8 mouse cellular contexts compared by ENCODE assay signal in the genomic region with DNA sequence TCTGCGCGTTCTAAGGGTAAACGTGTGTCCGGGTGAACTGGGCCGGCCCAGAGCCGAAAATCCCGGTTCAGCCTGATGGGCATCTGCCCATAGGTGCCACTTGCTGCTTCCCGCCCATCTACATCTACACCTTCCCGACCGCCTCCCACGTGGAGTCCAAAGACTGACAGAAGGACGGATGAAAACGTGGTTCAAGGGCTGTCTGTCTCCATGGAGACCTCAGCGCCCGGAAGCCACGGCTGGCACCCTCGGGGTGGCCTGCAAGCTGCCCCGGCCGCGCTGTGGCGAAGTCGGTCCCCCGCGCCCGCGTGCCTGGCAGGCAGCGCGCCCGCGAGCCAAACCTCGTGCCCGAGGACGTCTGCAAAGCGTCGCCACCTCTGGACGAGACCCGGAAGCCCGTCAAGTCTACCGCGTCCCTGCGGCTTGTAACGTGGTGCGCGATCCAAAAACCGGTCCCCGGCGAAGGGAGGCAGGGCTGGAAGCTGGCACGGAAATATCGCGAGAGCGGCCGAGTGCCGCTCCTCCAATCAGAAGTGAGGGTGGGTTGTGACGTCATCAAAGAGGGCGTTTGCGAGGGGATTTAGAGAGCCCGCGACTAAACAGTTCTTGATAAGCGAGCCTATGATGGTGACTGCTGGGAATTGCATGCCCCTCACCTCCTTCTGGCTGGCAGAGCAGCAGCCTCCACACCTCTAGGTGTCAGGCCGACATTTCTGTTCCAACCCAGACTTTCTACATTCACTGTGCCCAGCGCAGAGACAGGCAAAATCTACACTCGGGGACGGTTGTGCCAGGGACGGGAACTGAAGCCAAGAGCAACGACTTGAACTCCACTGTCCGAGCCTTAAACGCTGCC. TPM values are rescaled to one million over a fixed set of nuclear protein-coding genes. Genes with fewer than 3 reads are reported as not detected.
DNase-seq lines count a peak whose midpoint lies in the region; ATAC-seq and TF ChIP-seq lines count a peak whose summit lies in the region.

A gene (minus strand): TSS at position 453 of the 856 bp plus-strand sequence.

- WGBS in forebrain, embryonic 15.5 days = under 1% methylated on average over 67 of the region's 67 CpGs
- under 1% methylated on average over 67 of the region's 67 CpGs for whole genome bisulfite sequencing in lung, adult 2 months

- no peak for TF ChIP-seq CTCF in lung, adult 2 months (IDR thresholded peaks at IDR 0.05; ENCODE audit: insufficient read depth, low read length)

- intact Hi-C loops in heart, postnatal 25 days (cut with DNase I) = no loop called here

- H3K4me1 ChIP-seq in ES-E14 (ENCODE audit: control insufficient read depth in 2 of 2, insufficient read depth in 2 of 2, low read length in 2 of 2, poor library complexity in 1 of 2) = no peaks in the 10 kb centered on the region
- H3K4me1 ChIP-seq in forebrain, embryonic 15.5 days = peaks cover 18% of the 10 kb centered on the region
- H3K4me1 ChIP-seq in lung, adult 2 months (ENCODE audit: control insufficient read depth, insufficient read depth, low read length) = no peaks in the 10 kb centered on the region; the same call in 1 of the 2 replicates

- H3K27ac ChIP-seq in ES-E14 (ENCODE audit: insufficient read depth, low read depth, low read length, poor library complexity, severe bottlenecking) = peak within 1 kb of the TSS; percentile 45; the same call in 1 of the 2 replicates
- peak within 1 kb of the TSS; percentile 91 for H3K27ac ChIP-seq in forebrain, embryonic 15.5 days (replicated peaks)

- peak; percentile 46; the same call in 1 of the 2 replicates for TF ChIP-seq POLR2A in lung, adult 2 months (IDR thresholded peaks at IDR 0.05; ENCODE audit: borderline replicate concordance, extremely low read depth, low read depth, low read length)

- H3K4me3 ChIP-seq in ES-E14 (ENCODE audit: insufficient read depth in 1 of 2, low read depth in 1 of 2, low read length in 2 of 2, poor library complexity in 1 of 2, severe bottlenecking in 1 of 2) = peak within 1 kb of the TSS; percentile 86 to 94
- H3K4me3 ChIP-seq in forebrain, embryonic 15.5 days = peak within 1 kb of the TSS; percentile 99
- H3K4me3 ChIP-seq in lung, adult 2 months (replicated peaks; ENCODE audit: extremely low read depth, low read depth, low read length) = peak within 1 kb of the TSS; percentile 91

- H3K4me2 ChIP-seq in forebrain, embryonic 15.5 days (replicated peaks) = peak within 1 kb of the TSS; percentile 88

- ATAC-seq in forebrain, embryonic 15.5 days (replicated peaks) = peak; percentile 99
- ATAC-seq in neutrophil, adult 5-6 weeks (ENCODE audit: extremely low read depth, insufficient number of reproducible peaks, low FRiP score, poor library complexity, severe bottlenecking) = peak; percentile 97

- peak; percentile 99 for DNase-seq in ES-E14 (ENCODE audit: low read depth, low spot score)
- peak; percentile 96 for DNase-seq in cerebellum, adult 11-12 months
- DNase-seq in heart, postnatal 25 days (ENCODE audit: low spot score) = peak; percentile 96
- DNase-seq in layer of hippocampus, adult 18-20 months (ENCODE audit: low spot score in 2 of 2) = peak; percentile 96 to 98
- DNase-seq in lung, adult 2 months = peak; percentile 99
- peak; percentile 94 to 96 for DNase-seq in thymus, adult 18-20 months

- H3K36me3 ChIP-seq in ES-E14 (ENCODE audit: control insufficient read depth, insufficient read depth, low read length, poor library complexity, severe bottlenecking) = peaks cover 6% of the 10 kb centered on the region
- H3K36me3 ChIP-seq in forebrain, embryonic 15.5 days = no peaks in the 10 kb centered on the region

- peak within 1 kb of the TSS; percentile 95 for H3K9ac ChIP-seq in ES-E14 (ENCODE audit: insufficient read depth, low read depth, low read length, poor library complexity, severe bottlenecking)
- peak within 1 kb of the TSS; percentile 97 for H3K9ac ChIP-seq in forebrain, embryonic 15.5 days (replicated peaks)

- no peaks in the 10 kb centered on the region for H3K9me3 ChIP-seq in ES-E14 (ENCODE audit: control insufficient read depth, insufficient read depth, low read depth, low read length)
- H3K9me3 ChIP-seq in forebrain, embryonic 15.5 days = no peaks in the 10 kb centered on the region

- no peaks in the 10 kb centered on the region for H3K27me3 ChIP-seq in forebrain, embryonic 15.5 days

- in situ Hi-C loops in ES-E14 (cut with MboI; ENCODE audit: low sequenced_read_pairs in 2 of 2, unreplicated experiment in 2 of 2) = no loop called here

TF ChIP-seq in ES-E14, 5 proteins besides CTCF, POLR2A, EP300 and RAD21:
- TF ChIP-seq CHD2 (IDR thresholded peaks at IDR 0.05; ENCODE audit: low read depth, low read length) = peak; percentile 98
- TF ChIP-seq HCFC1 (IDR thresholded peaks at IDR 0.05; ENCODE audit: borderline replicate concordance, insufficient read depth, low read length) = peak; percentile 67; the same call in 1 of the 2 replicates
- TF ChIP-seq ZNF384 (IDR thresholded peaks at IDR 0.05; ENCODE audit: low read depth, low read length) = no peak
- no peak for TF ChIP-seq ZC3H11A (IDR thresholded peaks at IDR 0.05; ENCODE audit: borderline replicate concordance, low read depth, low read length)

RNA-seq across cellular contexts. Expression of the gene that starts here (rescaled TPM):
- total RNA-seq in ES-E14 (2012; rRNA removed) = 37.4 and 42.5 TPM in 2 replicates
- 6.0 and 6.3 TPM in 2 replicates for polyA plus RNA-seq in forebrain, embryonic 15.5 days (2015; fragmentation: Nextera tagmentation; extraction: Ambion mirVana)
- total RNA-seq in heart, postnatal 25 days (2021) = 1 to 10 TPM; 7.9 to 8.1 TPM
- 10 to 100 TPM; 12.9 to 15.2 TPM for total RNA-seq in layer of hippocampus, adult 18-20 months (2021)
- polyA plus RNA-seq in lung, adult 2 months (2012; rRNA removed) = 10.9 and 12.8 TPM in 2 replicates
- total RNA-seq in neutrophil, adult 5-6 weeks (2017) = 43.6 and 48.0 TPM in 2 replicates

Comparison
In these comparisons a context has a peak if more than half of its experiments do, and no peak if none do; other contexts are left out.
1. Peak in every context shown above with its lines: DNase-seq, ATAC-seq, H3K4me3 ChIP-seq and H3K27ac ChIP-seq.